Mouse (Mus musculus): Measurements from ENCODE around the gene Ddx49.
A peak's percentile ranks its signal among the peaks of the same experiment; 100 is the strongest.

The Ddx49 gene

GRCm38 (mm10) chr8:70302358-70302890 is at the start of gene Ddx49, which contains the start of gene Cope:
Ddx49 (minus strand) TSS chr8:70302489.
Cope (plus strand) TSS chr8:70302518.
- DNase-seq (ENCODE audit: low spot score), result peak; percentile 93

GRCm38 (mm10) chr8:70352000-70352384 is 49.7 kb upstream of the Ddx49 start:
- DNase-seq (ENCODE audit: low spot score), result no peak

GRCm38 (mm10) chr8:70351035-70351999 is 49.0 kb upstream of the Ddx49 start:
- no peak for DNase-seq (ENCODE audit: low spot score)

- DNase-seq (ENCODE audit: low spot score), result no peak
These were observed 45.7 kb upstream of the Ddx49 start for GRCm38 (mm10) chr8:70347860-70348420.

GRCm38 (mm10) chr8:70347443-70347842 is 45.2 kb upstream of the Ddx49 start:
- DNase-seq (ENCODE audit: low spot score), result no peak

GRCm38 (mm10) chr8:70344279-70344678 is 42.0 kb upstream of the Ddx49 start:
- no peak for DNase-seq (ENCODE audit: low spot score)

- peak; percentile 66 for DNase-seq (ENCODE audit: low spot score)
These were observed 41.4 kb upstream of the Ddx49 start for GRCm38 (mm10) chr8:70343696-70344095.

GRCm38 (mm10) chr8:70343076-70343475 is 40.8 kb upstream of the Ddx49 start:
- DNase-seq (ENCODE audit: low spot score), result no peak

GRCm38 (mm10) chr8:70342007-70342406 is 39.7 kb upstream of the Ddx49 start:
- no peak for DNase-seq (ENCODE audit: low spot score)

GRCm38 (mm10) chr8:70340659-70341058 is 38.4 kb upstream of the Ddx49 start:
- DNase-seq (ENCODE audit: low spot score), result no peak

GRCm38 (mm10) chr8:70338931-70339330 is 36.6 kb upstream of the Ddx49 start:
- DNase-seq (ENCODE audit: low spot score), result no peak

- DNase-seq (ENCODE audit: low spot score), result no peak
These were observed 30.6 kb upstream of the Ddx49 start for GRCm38 (mm10) chr8:70332878-70333202.

- DNase-seq (ENCODE audit: low spot score), result peak; percentile 87
These were observed 30.0 kb upstream of the Ddx49 start for GRCm38 (mm10) chr8:70332070-70332877.

- no peak for DNase-seq (ENCODE audit: low spot score)
These were observed 29.2 kb upstream of the Ddx49 start for GRCm38 (mm10) chr8:70331526-70331925.

- peak; percentile 73 for DNase-seq (ENCODE audit: low spot score)
These were observed 28.6 kb upstream of the Ddx49 start for GRCm38 (mm10) chr8:70330741-70331364.

- DNase-seq (ENCODE audit: low spot score), result peak; percentile 58
These were observed 27.8 kb upstream of the Ddx49 start for GRCm38 (mm10) chr8:70329835-70330740.

- DNase-seq (ENCODE audit: low spot score), result no peak
These were observed 27.0 kb upstream of the Ddx49 start, which contains the start of gene Gdf1 for GRCm38 (mm10) chr8:70329124-70329834. Gdf1 (plus strand) TSS chr8:70329817.

- no peak for DNase-seq (ENCODE audit: low spot score)
These were observed 25.2 kb upstream of the Ddx49 start for GRCm38 (mm10) chr8:70327512-70327911.

GRCm38 (mm10) chr8:70323716-70324115 is 21.4 kb upstream of the Ddx49 start:
- no peak for DNase-seq (ENCODE audit: low spot score)

GRCm38 (mm10) chr8:70317872-70318271 is 15.6 kb upstream of the Ddx49 start:
- no peak for DNase-seq (ENCODE audit: low spot score)
